Mouse (Mus musculus): ENCODE measurements at regions not wholly inside any gene's neighbourhood (a gene's known extent, or its start where the extent isn't known, plus 50 kb on each side); places are given as distances from the start of the nearest gene placed in this dataset.

GRCm38 (mm10) chr1:35200656-35201055 is 350.9 kb downstream of the Plekhb2 start:
- Histone ChIP-seq H3K4me3 (ENCODE audit: low read depth, low read length) (no peak overlapping the region), H3K9me3 (replicated peaks; ENCODE audit: control insufficient read depth, insufficient read depth, low read length, poor library complexity, severe bottlenecking) (peaks cover 3% of the 10 kb centered on the region; the same call in 1 of the 2 replicates), H3K9ac (ENCODE audit: low read depth, poor library complexity, severe bottlenecking) (no peak overlapping the region), H3K36me3 (ENCODE audit: control insufficient read depth, insufficient read depth, low read length, poor library complexity, severe bottlenecking) (no peaks in the 10 kb centered on the region), H3K27ac (ENCODE audit: insufficient read depth, low read length) (no peak overlapping the region), H3K4me1 (ENCODE audit: control insufficient read depth, insufficient read depth, low read length) (no peaks in the 10 kb centered on the region), H3K27me3 (ENCODE audit: control insufficient read depth, insufficient read depth, low read length, poor library complexity, severe bottlenecking) (no peaks in the 10 kb centered on the region; the same call in 1 of the 2 replicates)
- no peak for TF ChIP-seq EP300 (IDR thresholded peaks at IDR 0.05; ENCODE audit: insufficient read depth, low read depth, low read length)
- no peak for TF ChIP-seq POLR2A (IDR thresholded peaks at IDR 0.05; ENCODE audit: insufficient read depth, low read length)
- no peak for TF ChIP-seq CTCF (IDR thresholded peaks at IDR 0.05; ENCODE audit: low read depth, low read length)

GRCm38 (mm10) chr1:35201083-35201879 is 351.5 kb downstream of the Plekhb2 start:
- H3K4me1 ChIP-seq (ENCODE audit: control insufficient read depth, insufficient read depth, low read length): no peaks in the 10 kb centered on the region
- TF ChIP-seq POLR2A (IDR thresholded peaks at IDR 0.05; ENCODE audit: insufficient read depth, low read length): no peak
- TF ChIP-seq EP300 (IDR thresholded peaks at IDR 0.05; ENCODE audit: insufficient read depth, low read depth, low read length): no peak
- H3K4me3 ChIP-seq (ENCODE audit: low read depth, low read length): no peak overlapping the region
- H3K27ac ChIP-seq (ENCODE audit: insufficient read depth, low read length): no peak overlapping the region
- no peaks in the 10 kb centered on the region for H3K36me3 ChIP-seq (ENCODE audit: control insufficient read depth, insufficient read depth, low read length, poor library complexity, severe bottlenecking)
- H3K9me3 ChIP-seq (replicated peaks; ENCODE audit: control insufficient read depth, insufficient read depth, low read length, poor library complexity, severe bottlenecking): peaks cover 7% of the 10 kb centered on the region; the same call in 1 of the 2 replicates
- H3K9ac ChIP-seq (ENCODE audit: low read depth, poor library complexity, severe bottlenecking): no peak overlapping the region
- no peaks in the 10 kb centered on the region; the same call in 1 of the 2 replicates for H3K27me3 ChIP-seq (ENCODE audit: control insufficient read depth, insufficient read depth, low read length, poor library complexity, severe bottlenecking)

GRCm38 (mm10) chr1:35201880-35202220 is 352.1 kb downstream of the Plekhb2 start:
- Histone ChIP-seq H3K4me1 (ENCODE audit: control insufficient read depth, insufficient read depth, low read length) (no peaks in the 10 kb centered on the region), H3K9me3 (replicated peaks; ENCODE audit: control insufficient read depth, insufficient read depth, low read length, poor library complexity, severe bottlenecking) (peaks cover 7% of the 10 kb centered on the region; the same call in 1 of the 2 replicates), H3K27me3 (ENCODE audit: control insufficient read depth, insufficient read depth, low read length, poor library complexity, severe bottlenecking) (no peaks in the 10 kb centered on the region; the same call in 1 of the 2 replicates), H3K27ac (ENCODE audit: insufficient read depth, low read length) (no peak overlapping the region), H3K4me3 (ENCODE audit: low read depth, low read length) (no peak overlapping the region), H3K9ac (ENCODE audit: low read depth, poor library complexity, severe bottlenecking) (no peak overlapping the region), H3K36me3 (ENCODE audit: control insufficient read depth, insufficient read depth, low read length, poor library complexity, severe bottlenecking) (no peaks in the 10 kb centered on the region)
- TF ChIP-seq CTCF (IDR thresholded peaks at IDR 0.05; ENCODE audit: low read depth, low read length): no peak
- no peak for TF ChIP-seq POLR2A (IDR thresholded peaks at IDR 0.05; ENCODE audit: insufficient read depth, low read length)
- no peak for TF ChIP-seq EP300 (IDR thresholded peaks at IDR 0.05; ENCODE audit: insufficient read depth, low read depth, low read length)

GRCm38 (mm10) chr1:35202551-35202950 is 352.8 kb downstream of the Plekhb2 start:
- Histone ChIP-seq H3K9me3 (replicated peaks; ENCODE audit: control insufficient read depth, insufficient read depth, low read length, poor library complexity, severe bottlenecking) (peaks cover 7% of the 10 kb centered on the region; the same call in 1 of the 2 replicates), H3K27ac (ENCODE audit: insufficient read depth, low read length) (no peak overlapping the region), H3K9ac (ENCODE audit: low read depth, poor library complexity, severe bottlenecking) (no peak overlapping the region), H3K4me1 (ENCODE audit: control insufficient read depth, insufficient read depth, low read length) (no peaks in the 10 kb centered on the region), H3K36me3 (ENCODE audit: control insufficient read depth, insufficient read depth, low read length, poor library complexity, severe bottlenecking) (no peaks in the 10 kb centered on the region), H3K4me3 (ENCODE audit: low read depth, low read length) (no peak overlapping the region), H3K27me3 (ENCODE audit: control insufficient read depth, insufficient read depth, low read length, poor library complexity, severe bottlenecking) (no peaks in the 10 kb centered on the region; the same call in 1 of the 2 replicates)
- no peak for TF ChIP-seq CTCF (IDR thresholded peaks at IDR 0.05; ENCODE audit: low read depth, low read length)
- no peak for TF ChIP-seq POLR2A (IDR thresholded peaks at IDR 0.05; ENCODE audit: insufficient read depth, low read length)
- TF ChIP-seq EP300 (IDR thresholded peaks at IDR 0.05; ENCODE audit: insufficient read depth, low read depth, low read length): no peak

GRCm38 (mm10) chr1:35206834-35207529 is 357.2 kb downstream of the Plekhb2 start:
- Histone ChIP-seq H3K9me3 (replicated peaks; ENCODE audit: control insufficient read depth, insufficient read depth, low read length, poor library complexity, severe bottlenecking) (peaks cover 7% of the 10 kb centered on the region; the same call in 1 of the 2 replicates), H3K4me1 (ENCODE audit: control insufficient read depth, insufficient read depth, low read length) (no peaks in the 10 kb centered on the region), H3K27me3 (ENCODE audit: control insufficient read depth, insufficient read depth, low read length, poor library complexity, severe bottlenecking) (no peaks in the 10 kb centered on the region), H3K4me3 (ENCODE audit: low read depth, low read length) (no peak overlapping the region), H3K9ac (ENCODE audit: low read depth, poor library complexity, severe bottlenecking) (no peak overlapping the region), H3K36me3 (ENCODE audit: control insufficient read depth, insufficient read depth, low read length, poor library complexity, severe bottlenecking) (no peaks in the 10 kb centered on the region), H3K27ac (ENCODE audit: insufficient read depth, low read length) (no peak overlapping the region)
- no peak for TF ChIP-seq CTCF (IDR thresholded peaks at IDR 0.05; ENCODE audit: low read depth, low read length)
- TF ChIP-seq POLR2A (IDR thresholded peaks at IDR 0.05; ENCODE audit: insufficient read depth, low read length): no peak
- TF ChIP-seq EP300 (IDR thresholded peaks at IDR 0.05; ENCODE audit: insufficient read depth, low read depth, low read length): no peak
